Mouse (Mus musculus): Measurements from ENCODE around the gene Nqo2.
"Not testable (repeated sequence)": the region's sequence is repeated elsewhere in the genome, so short reads cannot be mapped to it uniquely, and the experiment has no call there.

Nqo2 gene

DNA sequence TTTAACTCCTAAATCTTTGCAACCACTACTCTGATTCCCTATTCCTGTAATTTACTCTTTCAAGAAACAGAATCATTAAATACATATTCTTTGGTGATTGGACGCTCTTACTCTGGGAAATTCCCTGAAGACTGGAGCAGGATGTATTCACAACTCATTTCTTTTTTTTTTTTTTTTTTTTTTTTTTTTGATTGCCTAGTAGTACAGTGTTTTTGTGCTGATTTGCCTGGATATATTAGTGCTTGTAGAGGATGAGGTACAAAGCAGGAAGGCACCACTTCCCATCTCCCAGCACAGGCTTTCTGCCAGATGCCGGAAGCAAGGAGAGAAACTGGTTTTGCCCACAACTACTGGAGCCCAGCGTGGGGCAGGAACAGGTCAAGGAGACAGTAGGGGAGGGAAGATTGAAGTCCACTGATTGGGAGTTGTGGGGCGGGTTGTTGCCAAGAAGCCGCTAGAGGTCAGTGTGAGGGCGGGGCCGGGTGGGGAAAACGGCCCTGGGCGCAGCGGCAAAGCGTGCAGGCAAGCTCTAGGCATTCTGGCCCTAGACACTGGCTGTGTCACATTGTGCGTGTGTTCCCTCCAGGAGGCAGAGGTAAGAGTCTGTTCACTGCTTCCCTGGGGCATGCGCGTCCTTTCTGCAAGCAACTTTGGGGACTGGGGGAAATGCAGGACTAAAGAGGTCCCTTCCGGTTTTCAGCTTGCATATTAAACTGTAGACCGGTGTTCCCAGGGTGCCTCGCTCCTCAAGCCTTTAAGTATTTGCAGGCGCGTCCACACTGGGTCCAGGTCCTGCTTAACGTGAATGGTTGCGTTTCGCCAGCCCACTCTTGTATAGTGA is at the start of gene Nqo2:
Gene Nqo2, plus strand, starts transcription at position 482 of the 841 bp plus-strand sequence.
- peak; percentile 61 to 62 for DNase-seq

GRCm38 (mm10) chr13:33921041-33921440 is 43.4 kb upstream of the Nqo2 start:
- DNase-seq: no peak

DNA sequence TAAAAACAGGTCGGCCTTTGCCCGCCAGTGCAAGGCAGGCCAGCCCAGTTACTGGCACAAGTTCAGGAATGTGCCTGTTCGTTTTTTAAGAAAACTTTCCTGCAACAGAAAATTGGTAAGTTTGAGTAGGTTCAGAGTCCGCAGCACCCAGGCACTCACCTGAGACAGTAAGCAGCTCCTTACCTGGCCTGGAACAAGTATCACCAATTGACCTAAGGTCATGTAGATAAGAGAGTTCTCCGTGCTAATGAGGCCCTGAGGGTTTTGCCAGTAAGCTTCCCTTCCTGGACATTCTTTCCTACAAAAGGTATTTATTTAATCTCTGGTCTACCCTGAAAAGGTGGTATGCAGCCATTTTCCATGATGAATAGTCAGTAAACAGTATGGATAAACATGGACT is 42.8 kb upstream of the Nqo2 start:
- no peak for DNase-seq

- DNase-seq: no peak
These were observed 34.2 kb upstream of the Nqo2 start for GRCm38 (mm10) chr13:33930281-33930680.

GRCm38 (mm10) chr13:33930912-33931311 is 33.6 kb upstream of the Nqo2 start:
- DNase-seq: no peak

DNA sequence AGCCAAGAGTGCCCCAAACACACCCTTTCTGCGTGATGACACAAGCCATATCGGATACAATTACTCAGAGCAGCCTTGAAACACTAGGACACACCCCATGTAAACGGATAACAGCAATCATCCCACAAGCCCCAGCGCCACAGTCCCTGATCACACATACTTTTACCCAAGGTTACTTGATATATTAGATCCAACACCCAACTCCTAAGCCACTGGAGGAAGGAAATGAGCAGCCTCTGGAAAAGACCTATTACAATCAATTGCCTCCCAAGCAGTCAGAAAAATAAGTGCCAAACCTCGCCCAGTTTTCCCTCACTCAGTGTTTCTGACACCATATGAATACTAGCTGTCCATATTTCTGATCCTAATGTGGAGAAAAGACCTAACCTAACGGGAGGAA is 29.7 kb upstream of the Nqo2 start:
- DNase-seq: peak in 1 of 2 experiments; percentile 4

DNA sequence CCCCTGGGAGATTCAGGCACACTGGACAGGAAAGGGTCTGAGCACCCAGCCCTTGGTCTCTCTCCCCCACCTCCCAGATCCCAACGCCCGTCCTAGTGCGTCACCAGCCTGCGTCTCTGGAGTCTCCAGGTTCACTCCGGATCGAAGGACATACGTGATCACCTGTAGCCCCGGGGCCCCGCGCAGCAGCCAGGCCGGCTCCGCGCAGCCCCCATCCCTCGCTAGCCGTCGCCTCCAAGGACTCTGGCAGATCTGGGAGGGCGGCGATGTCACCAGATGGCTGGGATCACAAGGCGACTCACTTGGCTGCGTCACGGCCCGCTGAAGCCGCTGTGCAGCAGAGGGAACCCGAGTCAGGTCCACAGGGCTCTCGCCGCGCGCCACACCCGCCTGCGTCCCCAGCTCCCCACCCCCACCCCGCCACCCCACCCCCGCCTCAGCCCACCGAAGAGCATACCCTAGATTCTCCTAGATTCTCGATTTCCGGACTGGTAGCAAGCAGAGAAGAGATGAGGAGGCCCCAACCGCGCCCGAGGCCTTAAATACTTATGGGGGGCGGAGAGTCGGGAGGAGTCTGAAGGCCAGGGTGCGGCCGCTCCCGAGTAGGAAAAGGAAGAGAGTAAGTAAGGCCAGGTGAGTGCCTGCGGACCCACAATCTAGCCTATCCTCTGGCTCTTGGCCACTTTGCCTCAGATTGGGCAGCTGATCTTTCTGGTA is 28.9 kb upstream of the Nqo2 start:
- peak; percentile 69 to 70 for DNase-seq

- no peak for DNase-seq
These were observed 27.3 kb upstream of the Nqo2 start for GRCm38 (mm10) chr13:33937151-33937550.

- not testable (repeated sequence) for DNase-seq
These were observed 26.9 kb upstream of the Nqo2 start for GRCm38 (mm10) chr13:33937587-33937986.

DNA sequence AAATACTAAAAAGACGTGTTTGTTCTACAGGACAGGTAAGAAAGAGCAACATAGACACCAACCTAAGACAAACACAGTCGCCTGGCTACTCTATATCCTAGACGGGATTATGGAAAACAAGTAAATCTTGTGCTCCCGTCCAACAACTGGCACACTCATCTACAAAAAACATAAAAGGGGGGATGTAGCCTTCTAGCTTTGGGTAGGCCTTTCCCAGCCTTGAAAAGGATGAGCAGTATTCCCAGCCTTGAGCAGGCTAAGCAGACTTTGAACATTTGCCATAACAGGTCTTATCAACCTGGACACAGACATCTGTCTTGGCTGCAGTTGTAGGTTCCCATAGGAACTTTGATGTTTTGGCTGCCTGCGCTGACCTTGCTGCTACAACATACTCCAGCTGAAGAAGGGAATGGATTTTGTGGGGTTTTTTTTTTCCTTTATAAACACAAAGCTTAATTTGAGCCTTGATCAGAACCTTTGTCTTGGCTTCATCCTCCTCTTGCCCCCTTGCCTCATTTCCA is 23.1 kb upstream of the Nqo2 start:
- DNase-seq: no peak

- peak; percentile 23 to 45 for DNase-seq
These were observed 22.2 kb upstream of the Nqo2 start for GRCm38 (mm10) chr13:33942212-33942779.

GRCm38 (mm10) chr13:33951308-33952074 is 13.0 kb upstream of the Nqo2 start:
- no peak for DNase-seq

GRCm38 (mm10) chr13:33952075-33952449 is 12.4 kb upstream of the Nqo2 start:
- no peak for DNase-seq

DNA sequence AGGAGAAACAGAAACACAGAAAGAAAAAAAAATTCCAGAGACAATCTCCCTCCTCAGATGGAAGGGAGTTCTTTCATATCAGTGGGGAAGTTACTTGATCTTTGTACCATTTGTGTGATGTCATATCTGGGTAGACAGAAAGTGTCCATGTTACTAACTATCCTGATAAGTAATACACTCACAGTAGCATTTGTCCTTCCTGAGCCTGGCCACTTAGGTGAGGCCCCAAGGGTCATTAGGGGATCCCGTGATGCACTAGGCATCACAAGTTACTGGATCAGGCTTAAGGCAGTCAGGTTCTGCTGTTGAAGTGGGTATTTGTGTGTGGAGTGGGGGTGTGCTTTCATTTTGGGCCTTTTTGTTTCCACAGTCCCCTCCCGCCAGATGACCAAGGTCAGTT is 11.5 kb upstream of the Nqo2 start:
- DNase-seq: no peak

GRCm38 (mm10) chr13:33956571-33957421 is 7.7 kb upstream of the Nqo2 start:
- DNase-seq: peak; percentile 60 to 69

DNA sequence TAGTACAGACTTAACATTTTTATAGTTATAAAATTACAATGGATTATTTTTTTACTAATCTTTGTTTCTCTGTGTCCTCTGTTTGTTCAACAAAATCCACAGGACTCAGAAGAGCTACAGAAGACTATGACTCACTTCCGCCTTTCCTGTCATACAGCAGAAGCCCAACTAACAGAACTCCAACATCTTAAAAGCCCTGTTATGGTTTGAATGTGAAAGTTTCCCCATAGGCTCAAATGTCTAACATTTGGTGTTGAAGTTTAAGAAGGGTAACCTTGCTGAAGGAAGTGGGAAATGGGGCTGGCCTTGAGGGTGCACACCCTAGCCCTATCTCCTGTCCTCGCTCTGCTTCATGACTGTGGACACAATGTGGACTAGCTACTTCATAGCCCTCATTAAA is 4.7 kb upstream of the Nqo2 start:
- no peak for DNase-seq

- DNase-seq: no peak
These were observed 853 bp downstream of the Nqo2 start for GRCm38 (mm10) chr13:33965056-33966024.

DNA sequence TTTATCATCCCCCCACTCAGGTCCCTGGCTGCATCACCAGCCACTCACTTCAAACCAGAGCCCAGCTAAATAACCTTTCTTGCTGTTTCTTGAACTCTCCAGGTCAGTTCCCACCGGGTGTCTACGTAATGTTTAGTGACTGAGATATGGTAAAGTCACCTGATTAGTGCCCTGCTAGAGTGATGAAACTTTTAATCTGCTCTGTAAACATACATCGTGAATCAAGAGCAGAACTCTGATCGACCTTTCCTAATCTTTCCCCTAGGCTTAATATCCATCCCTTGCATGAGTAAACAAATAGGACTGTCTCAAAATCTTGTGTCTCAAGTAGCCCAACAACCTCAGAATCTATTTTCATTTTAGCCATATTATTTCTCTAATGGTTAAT is 1.5 kb downstream of the Nqo2 start:
- no peak for DNase-seq

GRCm38 (mm10) chr13:33966574-33966973 is 2.1 kb downstream of the Nqo2 start:
- DNase-seq: no peak

GRCm38 (mm10) chr13:33989625-33990024 is 25.1 kb downstream of the Nqo2 start:
- no peak for DNase-seq

DNA sequence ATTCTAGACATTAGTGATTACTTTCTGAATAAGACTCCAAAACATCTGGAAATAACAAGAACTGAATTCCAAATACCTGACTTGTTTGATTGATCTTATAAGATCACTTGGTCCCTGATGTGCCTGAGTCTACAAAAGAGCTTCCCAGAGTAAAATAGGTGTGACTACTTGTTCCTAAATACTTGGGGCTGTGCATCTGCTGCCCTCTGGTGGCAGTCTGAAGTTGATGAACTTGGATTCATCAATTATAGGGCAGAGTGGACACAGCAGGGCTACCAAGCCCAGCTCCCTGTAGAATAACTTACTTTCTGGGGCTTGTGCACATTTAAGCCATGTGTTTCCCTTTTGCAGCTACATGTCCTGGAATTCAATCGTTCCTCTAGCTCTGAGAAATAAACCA is 30.7 kb downstream of the Nqo2 start:
- peak; percentile 77 to 80 for DNase-seq
